Mouse (Mus musculus) CH12.LX (cell line): ENCODE measurements at regions not wholly inside any gene's neighbourhood (a gene's known extent, or its start where the extent isn't known, plus 50 kb on each side); places are given as distances from the start of the nearest gene placed in this dataset.

Experiments
- CTCF ChIP-seq, 2 experiments: IDR thresholded peaks in 1 of 2; conservative IDR thresholded peaks in 1 of 2; 2 replicates each; pipeline ENCODE4 v1.5.1; 2011 to 2012; ENCODE audit warnings: low read depth in 2 of 2, low read length in 2 of 2, improper control_type of control experiment in 1 of 2, inconsistent platforms in 1 of 2, mild to moderate bottlenecking in 1 of 2, moderate library complexity in 1 of 2
- NRF1 ChIP-seq: IDR thresholded peaks from 2 replicates; pipeline ENCODE4 v1.6.1; 2014; ENCODE audit warnings: low read depth, mild to moderate bottlenecking, inconsistent platforms, low read length, improper control_type of control experiment, moderate library complexity
- POLR2A ChIP-seq: IDR thresholded peaks from 2 replicates; pipeline ENCODE4 v1.6.1; 2011; ENCODE audit warnings: low read depth, mild to moderate bottlenecking, improper control_type of control experiment, low read length
- UBTF ChIP-seq: IDR thresholded peaks from 2 replicates; pipeline ENCODE4 v1.6.1; 2012; ENCODE audit warnings: low read depth, mild to moderate bottlenecking, inconsistent platforms, low read length, improper control_type of control experiment, moderate library complexity

DNA sequence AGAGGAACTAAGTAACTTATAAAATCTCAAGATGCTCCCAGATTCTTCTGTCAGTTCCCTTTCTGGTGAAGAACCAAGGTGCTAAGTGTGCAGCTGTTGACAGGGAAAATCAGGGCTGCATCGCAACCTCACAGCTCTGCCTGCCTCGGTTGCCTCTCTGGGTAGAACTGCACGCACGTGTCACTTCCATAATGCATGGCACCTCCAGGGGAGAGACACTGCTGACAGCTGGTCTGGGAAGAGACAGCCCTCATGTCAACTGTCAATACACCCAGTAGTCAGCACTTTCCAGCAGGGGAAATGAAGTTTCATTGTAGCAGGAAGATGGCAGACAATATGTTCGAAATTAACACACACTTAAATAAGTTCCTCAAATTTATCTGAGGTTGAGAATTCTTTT, 376.2 kb upstream of the Nrp1 start:
- no peak for TF ChIP-seq NRF1
- TF ChIP-seq CTCF (conservative IDR thresholded peaks at IDR 0.05 in 1 of 2, IDR thresholded peaks at IDR 0.05 in 1 of 2; ENCODE audit: low read depth in 2 of 2, low read length in 2 of 2) = no peak
- TF ChIP-seq POLR2A = no peak
- TF ChIP-seq UBTF = no peak
